Mouse (Mus musculus) kidney, postnatal 4 days (tissue): ENCODE measurements around the gene Rasal2.

ENCODE experiments used
- DNase-seq, 2 experiments: peaks; one replicate each; pipeline ENCODE4 v3.0.0; 2021; ENCODE audit warnings: mixed read lengths in 2 of 2

Rasal2 gene

DNA sequence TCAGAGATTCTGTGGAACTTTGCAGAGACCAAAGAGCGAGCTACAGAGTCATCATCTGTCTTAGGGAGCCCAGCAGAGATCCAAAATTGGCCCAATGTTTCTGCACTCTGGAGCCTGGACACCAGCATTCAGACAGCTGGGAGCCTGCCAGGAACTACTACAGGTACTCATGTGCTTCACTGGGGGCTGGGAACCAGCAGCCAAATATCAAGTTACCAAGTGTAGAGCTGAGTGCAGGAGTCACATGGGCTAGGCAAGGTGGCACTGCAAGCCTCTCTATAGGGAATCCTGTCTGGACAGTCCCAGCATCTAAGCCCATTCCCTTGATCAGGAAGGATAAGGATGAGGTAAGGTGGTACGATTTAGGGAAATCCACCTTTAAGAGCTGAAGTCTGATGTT, 284.2 kb downstream of the Rasal2 start:
- no peak for DNase-seq

DNA sequence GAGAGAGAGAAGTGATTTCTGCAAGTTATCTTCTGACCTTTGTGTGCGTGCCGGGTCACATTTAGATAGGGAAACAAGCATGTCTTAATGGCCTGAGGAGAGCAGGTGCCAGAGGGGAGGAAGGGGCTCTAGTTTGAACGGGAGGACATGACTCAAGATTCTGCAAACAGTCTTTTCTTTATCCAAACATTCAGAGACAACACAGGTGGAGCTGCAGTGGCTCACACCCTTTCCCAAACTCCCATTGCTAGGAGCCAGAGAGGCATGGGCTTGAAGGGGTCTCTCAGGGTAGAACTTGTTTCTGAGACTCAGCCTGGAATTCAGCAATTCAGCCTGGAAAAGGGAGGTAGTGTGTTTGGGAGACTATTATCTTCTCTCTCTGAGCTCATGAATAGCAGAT, 288.6 kb downstream of the Rasal2 start:
- DNase-seq: no peak

- DNase-seq: no peak
Measured at GRCm38 (mm10) chr1:157119168-157119567, 293.2 kb downstream of the Rasal2 start.

GRCm38 (mm10) chr1:157117440-157117839, 295.0 kb downstream of the Rasal2 start:
- DNase-seq: no peak

- DNase-seq: no peak
Measured at GRCm38 (mm10) chr1:157114492-157114891, 297.9 kb downstream of the Rasal2 start.

DNA sequence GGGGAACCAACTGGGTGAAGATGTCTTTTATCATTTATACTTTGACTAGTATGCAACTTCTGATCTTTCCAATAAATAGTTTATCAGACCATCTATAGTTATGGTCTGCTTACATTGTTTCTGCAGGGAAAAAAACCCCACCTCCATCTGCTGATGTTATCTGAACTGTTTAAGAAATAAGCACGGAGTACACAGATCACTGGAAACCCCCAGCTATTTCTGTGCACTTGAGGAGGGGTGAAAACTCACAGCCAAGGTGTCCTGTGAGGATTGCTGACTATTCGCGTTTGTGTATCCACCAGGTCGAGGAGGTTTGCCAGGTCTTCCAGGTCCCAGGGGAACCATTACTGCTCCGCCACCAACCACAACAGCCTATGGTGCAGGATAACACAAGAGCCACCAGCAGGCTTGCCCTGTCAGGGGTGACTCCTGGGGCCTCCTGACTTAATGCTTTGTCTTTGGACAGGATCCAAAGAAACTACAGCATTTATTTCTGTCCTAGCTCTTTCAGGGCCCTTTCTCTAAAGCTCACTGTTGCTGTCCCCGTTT, 302.0 kb downstream of the Rasal2 start:
- no peak for DNase-seq

DNA sequence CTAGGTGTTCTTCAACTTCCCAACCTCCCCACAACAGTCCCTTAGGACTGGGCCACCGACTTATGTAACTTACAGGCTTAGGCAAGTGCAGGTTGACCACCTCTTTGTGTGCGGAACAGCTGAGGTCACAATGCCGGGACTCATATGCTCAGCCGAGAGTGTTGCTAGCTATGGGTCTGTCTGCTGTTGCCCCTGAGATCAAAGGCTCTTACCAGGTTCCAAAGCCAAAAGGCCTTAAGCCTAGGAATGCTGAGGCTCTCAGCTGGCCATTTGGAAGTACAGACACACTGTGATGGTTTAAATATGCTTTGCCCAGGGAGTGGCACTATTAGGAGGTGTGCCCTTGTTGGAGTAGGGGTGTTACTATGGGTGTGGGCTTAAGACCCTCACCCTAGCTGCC, 303.8 kb downstream of the Rasal2 start, which contains the start of gene Tex35:
TSS of gene Tex35 (minus strand) at position 101 of the 400 bp plus-strand sequence.
- no peak for DNase-seq

DNA sequence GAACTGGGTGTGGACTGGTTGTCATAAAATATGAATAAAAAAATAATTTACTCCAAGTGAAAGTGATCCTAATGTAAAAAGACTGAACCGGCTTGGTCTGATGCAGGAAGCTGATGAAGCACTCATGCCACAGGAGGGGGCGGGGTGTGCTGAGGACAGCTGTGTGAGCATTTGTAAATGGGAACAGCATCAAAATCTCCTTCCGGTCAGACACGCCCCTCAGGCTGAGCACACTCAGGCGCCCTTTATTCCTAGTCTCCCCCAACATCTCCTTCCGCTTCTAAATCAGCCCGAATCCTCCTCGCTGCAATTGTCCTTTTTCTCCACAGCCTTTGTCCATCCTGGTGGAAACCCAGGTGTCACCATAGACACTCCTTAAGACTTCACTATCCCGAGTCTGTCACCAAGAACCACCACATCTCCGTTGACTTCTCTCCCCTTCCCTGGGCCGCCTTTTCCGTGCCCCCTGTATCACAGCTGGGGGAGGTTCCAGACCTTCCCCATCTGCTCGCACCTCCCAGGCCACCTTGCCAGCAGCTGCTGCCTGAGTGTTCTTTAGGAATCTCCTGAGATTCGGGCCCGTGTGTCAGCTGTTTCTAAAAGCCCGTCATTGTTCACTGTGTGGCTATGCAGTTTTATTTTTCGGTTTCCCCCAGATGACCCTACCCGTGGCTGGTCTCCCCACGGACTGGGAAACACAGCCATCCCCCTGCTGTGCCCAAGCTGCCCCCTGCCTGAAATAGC, 311.1 kb downstream of the Rasal2 start:
- DNase-seq: peak; percentile 67 to 78

DNA sequence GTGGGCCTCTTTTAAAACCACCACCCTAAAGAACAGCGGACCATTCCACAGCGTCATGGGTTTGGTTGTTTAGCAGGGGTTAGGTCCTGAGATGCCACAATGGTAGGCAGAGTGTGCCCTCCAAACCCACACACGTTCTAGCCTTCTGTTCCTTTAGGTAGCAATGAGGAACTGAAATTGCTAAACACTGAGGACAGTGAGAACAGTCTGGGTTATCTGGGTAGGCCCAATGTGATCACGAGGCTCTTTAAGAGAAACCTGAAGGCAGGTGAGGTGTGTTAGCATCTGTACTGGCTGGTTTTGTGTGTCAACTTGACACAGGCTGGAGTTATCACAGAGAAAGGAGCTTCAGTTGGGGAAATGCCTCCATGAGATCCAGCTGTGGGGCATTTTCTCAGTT, 316.9 kb downstream of the Rasal2 start:
- DNase-seq: no peak

- no peak for DNase-seq
Measured at GRCm38 (mm10) chr1:157092622-157093021, 319.8 kb downstream of the Rasal2 start.

- DNase-seq: no peak
Measured at GRCm38 (mm10) chr1:157092140-157092539, 320.3 kb downstream of the Rasal2 start.

- no peak for DNase-seq
Measured at GRCm38 (mm10) chr1:157090835-157091234, 321.6 kb downstream of the Rasal2 start.

DNA sequence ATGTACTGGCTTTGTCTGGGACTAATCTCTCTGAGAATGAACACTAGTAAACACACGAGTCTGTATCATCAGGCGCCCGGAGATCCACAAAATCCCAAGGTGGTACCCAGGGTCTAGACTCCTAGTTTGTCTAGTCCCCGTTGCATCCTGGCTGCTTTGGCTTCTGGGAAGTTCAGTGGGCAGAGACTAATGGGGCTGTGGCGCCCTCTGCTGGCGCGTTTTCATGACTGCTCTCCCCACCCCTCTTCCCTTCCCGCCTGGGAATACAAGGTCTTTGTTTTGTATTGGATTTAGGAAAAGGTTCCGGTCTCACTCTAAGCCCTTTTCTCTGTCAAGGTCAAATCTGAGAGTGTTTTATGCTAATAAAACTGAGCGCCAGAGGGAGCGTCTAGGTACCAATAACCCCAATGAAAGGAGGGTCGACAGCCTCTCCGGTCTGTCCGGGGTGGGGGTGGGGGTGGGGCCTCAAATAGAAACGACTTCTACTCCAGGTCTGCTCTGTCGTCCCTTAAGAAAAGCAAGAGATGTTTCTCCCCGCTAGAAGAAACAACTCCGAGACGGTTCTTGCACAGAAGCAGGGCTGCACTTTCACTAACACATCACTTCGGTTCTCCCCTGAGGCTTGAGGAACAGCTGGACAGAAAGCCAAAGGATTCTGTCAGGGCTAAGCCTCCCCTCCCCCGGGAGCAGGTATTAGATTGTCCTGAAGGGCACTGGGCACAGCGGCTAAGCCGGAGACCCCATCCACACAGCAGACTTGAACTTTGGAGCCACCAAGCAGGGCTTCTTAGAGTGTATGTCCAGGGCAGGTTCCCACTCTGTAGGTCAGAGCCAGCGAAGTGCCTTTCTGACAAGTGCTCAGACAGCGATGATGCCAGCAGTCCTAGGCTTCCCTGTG, 326.0 kb downstream of the Rasal2 start:
- peak; percentile 84 to 86 for DNase-seq
